Comparison of ENCODE assay signal across 8 mouse cellular contexts in genomic region chr10:17213310-17214064, GRCm38 (mm10).
DNase-seq lines count a peak whose midpoint lies in the region; ATAC-seq and TF ChIP-seq lines count a peak whose summit lies in the region.

No protein-coding gene starts in this region.

- H3K9ac ChIP-seq in heart, embryonic 11.5 days (ENCODE audit: low read depth, low read length) = no peak overlapping the region
- H3K9ac ChIP-seq in hindbrain, embryonic 12.5 days = no peak overlapping the region
- H3K9ac ChIP-seq in midbrain, embryonic 14.5 days (replicated peaks; ENCODE audit: low read length) = no peak overlapping the region

- H3K36me3 ChIP-seq in heart, embryonic 11.5 days (ENCODE audit: control insufficient read depth, insufficient read depth, low read length) = no peaks in the 10 kb centered on the region
- no peaks in the 10 kb centered on the region for H3K36me3 ChIP-seq in hindbrain, embryonic 12.5 days
- H3K36me3 ChIP-seq in midbrain, embryonic 14.5 days (ENCODE audit: control insufficient read depth, insufficient read depth, low read length) = no peaks in the 10 kb centered on the region

- H3K9me3 ChIP-seq in heart, embryonic 11.5 days (replicated peaks; ENCODE audit: control insufficient read depth, low read length) = no peaks in the 10 kb centered on the region
- H3K9me3 ChIP-seq in hindbrain, embryonic 12.5 days (replicated peaks) = no peaks in the 10 kb centered on the region
- H3K9me3 ChIP-seq in midbrain, embryonic 14.5 days (ENCODE audit: control insufficient read depth, low read length) = no peaks in the 10 kb centered on the region

- no peak for TF ChIP-seq POLR2A in bone marrow, adult 2 months (IDR thresholded peaks at IDR 0.05; ENCODE audit: borderline replicate concordance, control insufficient read depth, low read depth, low read length)

- H3K4me3 ChIP-seq in heart, embryonic 11.5 days (ENCODE audit: low read depth, low read length) = no peak overlapping the region
- no peak overlapping the region for H3K4me3 ChIP-seq in bone marrow, adult 2 months (replicated peaks; ENCODE audit: control insufficient read depth, low read depth, low read length)
- H3K4me3 ChIP-seq in hindbrain, embryonic 12.5 days = no peak overlapping the region
- no peak overlapping the region for H3K4me3 ChIP-seq in midbrain, embryonic 14.5 days (replicated peaks; ENCODE audit: low read depth, low read length)

- intact Hi-C loops in heart, postnatal 10 days (cut with DNase I) = no loop called here

- no peaks in the 10 kb centered on the region for H3K4me1 ChIP-seq in heart, embryonic 11.5 days (ENCODE audit: control insufficient read depth, insufficient read depth, low read length)
- H3K4me1 ChIP-seq in bone marrow, adult 2 months (ENCODE audit: control insufficient read depth, insufficient read depth, low read length) = no peaks in the 10 kb centered on the region; the same call in 1 of the 2 replicates
- peaks cover 9% of the 10 kb centered on the region for H3K4me1 ChIP-seq in hindbrain, embryonic 12.5 days
- H3K4me1 ChIP-seq in midbrain, embryonic 14.5 days (ENCODE audit: control insufficient read depth, insufficient read depth, low read length) = peaks cover 11% of the 10 kb centered on the region; the same call in 1 of the 2 replicates

- ATAC-seq in heart, embryonic 11.5 days (replicated peaks; ENCODE audit: insufficient number of reproducible peaks, low FRiP score, low TSS enrichment) = no peak
- ATAC-seq in hindbrain, embryonic 12.5 days (ENCODE audit: low FRiP score) = peak; percentile 68
- peak; percentile 66; the same call in 1 of the 2 replicates for ATAC-seq in midbrain, embryonic 14.5 days (ENCODE audit: low FRiP score, low TSS enrichment)

- TF ChIP-seq CTCF in bone marrow, adult 2 months (IDR thresholded peaks at IDR 0.05; ENCODE audit: control insufficient read depth, insufficient read depth, low read length) = no peak

- peak; percentile 26 to 35 for DNase-seq in heart, postnatal 10 days
- peak; percentile 61 for DNase-seq in midbrain, embryonic 14.5 days
- DNase-seq in adipocyte (ENCODE audit: low spot score) = no peak
- DNase-seq in cerebellum, postnatal 4 days (ENCODE audit: low spot score in 2 of 2) = no peak
- DNase-seq in thymus, postnatal 14 days = no peak

- WGBS in heart, embryonic 11.5 days (ENCODE audit: insufficient replicate concordance) = 52% methylated on average over 7 of the region's 7 CpGs
- 40% methylated on average over 7 of the region's 7 CpGs for WGBS in bone marrow, adult 2 months
- WGBS in hindbrain, embryonic 12.5 days = 26% methylated on average over 7 of the region's 7 CpGs
- WGBS in midbrain, embryonic 14.5 days = 26% methylated on average over 7 of the region's 7 CpGs

- no peak overlapping the region for H3K4me2 ChIP-seq in heart, embryonic 11.5 days
- H3K4me2 ChIP-seq in hindbrain, embryonic 12.5 days (replicated peaks) = peak overlapping the region; percentile 31
- peak overlapping the region; percentile 29; the same call in 1 of the 2 replicates for H3K4me2 ChIP-seq in midbrain, embryonic 14.5 days (ENCODE audit: low read length)

- no peaks in the 10 kb centered on the region for H3K27me3 ChIP-seq in heart, embryonic 11.5 days (ENCODE audit: control insufficient read depth, insufficient read depth, low read length)
- H3K27me3 ChIP-seq in hindbrain, embryonic 12.5 days = no peaks in the 10 kb centered on the region
- H3K27me3 ChIP-seq in midbrain, embryonic 14.5 days (ENCODE audit: control insufficient read depth, insufficient read depth, low read length) = no peaks in the 10 kb centered on the region

- no peak overlapping the region for H3K27ac ChIP-seq in heart, embryonic 11.5 days (ENCODE audit: low read depth, low read length)
- H3K27ac ChIP-seq in bone marrow, adult 2 months (ENCODE audit: control insufficient read depth, insufficient read depth, low read depth, low read length, poor library complexity) = 0 out of 2 replicates have a peak overlapping the region, but pooled peaks have one; percentile 43
- H3K27ac ChIP-seq in hindbrain, embryonic 12.5 days = peak overlapping the region; percentile 55
- no peak overlapping the region for H3K27ac ChIP-seq in midbrain, embryonic 14.5 days (replicated peaks; ENCODE audit: low read depth, low read length)

Comparison
In these comparisons a context has a peak if more than half of its experiments do, and no peak if none do; other contexts are left out.
1. DNase-seq: peak in heart, postnatal 10 days (2 of 2) and midbrain, embryonic 14.5 days (single experiment); none in adipocyte (single experiment), cerebellum, postnatal 4 days (0 of 2) and thymus, postnatal 14 days (single experiment).
2. H3K27ac ChIP-seq: peak in bone marrow, adult 2 months (single experiment) and hindbrain, embryonic 12.5 days (single experiment); none in heart, embryonic 11.5 days (single experiment) and midbrain, embryonic 14.5 days (single experiment).